Mouse (Mus musculus) 3T3-L1 (cell line): Measurements from ENCODE around the gene Large2.
"Not testable (repeated sequence)": the region's sequence is repeated elsewhere in the genome, so short reads cannot be mapped to it uniquely, and the experiment has no call there.

Source experiments
- DNase-seq: peaks from one replicate; pipeline ENCODE4 v3.0.0-alpha.2; 2015; ENCODE audit warnings: low read depth, low spot score

Gene Large2

DNA sequence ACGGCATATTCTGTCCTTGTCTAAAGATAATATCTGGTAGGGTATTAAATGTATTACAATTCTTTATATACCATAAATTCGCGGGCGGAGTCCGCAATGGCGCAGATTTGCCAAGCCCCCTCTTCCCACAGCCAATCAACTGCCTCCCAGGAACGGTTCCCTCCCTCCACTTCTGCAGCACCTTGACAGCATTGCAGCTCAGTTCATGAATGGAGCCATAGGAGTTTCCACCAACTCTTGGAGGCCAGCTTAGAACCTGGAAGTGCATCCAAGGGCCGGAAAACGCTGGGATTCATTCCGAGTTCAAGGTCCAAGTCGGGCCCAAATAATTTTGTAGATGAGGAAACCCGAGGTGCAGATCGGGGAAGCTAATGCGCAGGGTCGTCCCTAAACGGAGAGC, at the start of gene Large2, which contains the start of gene Pex16:
Gene Large2 (minus strand): TSS at position 356 of the 400 bp plus-strand sequence.
Gene Pex16 (plus strand): TSS at position 163 of the 400 bp plus-strand sequence.
- DNase-seq = peak; percentile 81

DNA sequence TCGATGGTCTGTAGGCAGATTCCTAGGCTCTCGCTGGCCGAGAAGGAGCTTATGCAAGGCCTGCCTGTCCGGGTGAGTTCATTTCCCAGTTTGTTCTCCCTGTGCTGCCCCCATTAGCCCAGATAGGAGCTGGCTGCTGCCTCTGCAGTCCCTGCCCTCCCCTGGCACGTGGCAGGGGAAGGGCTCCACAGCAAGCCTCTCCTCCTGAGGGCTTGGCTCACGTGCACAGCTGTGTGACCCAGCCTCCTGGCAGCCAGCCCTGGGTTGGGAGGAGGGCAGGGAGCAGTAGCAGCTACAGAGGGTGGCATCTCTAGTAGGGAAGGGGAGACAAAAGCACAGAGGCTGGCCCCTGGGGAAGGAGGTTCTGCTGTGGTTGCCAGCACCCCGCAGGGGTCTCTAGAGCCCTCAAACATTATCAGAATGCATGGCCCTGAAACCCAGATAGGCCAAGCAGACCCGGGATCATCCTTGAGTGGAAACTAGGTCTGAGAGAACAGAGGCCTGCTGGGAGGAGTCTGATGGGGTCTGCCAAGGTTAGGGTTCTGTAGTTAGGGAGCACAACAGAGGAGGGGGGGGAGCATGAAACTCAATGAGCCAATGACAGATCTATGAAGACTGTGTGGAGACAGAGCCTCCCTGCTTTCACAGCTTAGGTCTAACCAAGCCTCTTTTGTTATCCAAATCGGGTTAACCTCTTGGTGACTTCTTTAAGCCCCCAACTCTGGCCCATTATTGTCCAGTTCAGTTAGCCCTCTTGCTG, 49.2 kb upstream of the Large2 start:
- peak; percentile 57 for DNase-seq

DNA sequence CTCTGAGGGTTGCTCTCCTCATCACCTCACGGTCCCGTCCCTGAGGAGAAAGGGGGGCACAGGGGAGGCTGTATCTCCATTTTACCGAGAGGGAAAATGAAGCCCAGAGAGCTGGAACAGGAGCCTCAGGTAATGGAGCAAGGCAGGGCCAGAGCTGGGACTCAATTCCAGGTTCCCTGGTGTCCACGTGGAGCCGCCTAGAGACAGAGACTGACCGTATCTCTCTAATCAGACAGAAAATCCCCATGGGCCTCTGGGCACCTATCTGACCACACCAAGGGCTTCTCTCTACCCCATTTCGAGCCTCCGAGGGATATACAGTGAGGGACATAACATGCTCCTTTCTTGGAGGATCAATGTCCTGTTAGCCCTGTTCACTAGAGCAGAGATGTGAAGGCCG, 48.5 kb upstream of the Large2 start:
- DNase-seq = no peak

DNA sequence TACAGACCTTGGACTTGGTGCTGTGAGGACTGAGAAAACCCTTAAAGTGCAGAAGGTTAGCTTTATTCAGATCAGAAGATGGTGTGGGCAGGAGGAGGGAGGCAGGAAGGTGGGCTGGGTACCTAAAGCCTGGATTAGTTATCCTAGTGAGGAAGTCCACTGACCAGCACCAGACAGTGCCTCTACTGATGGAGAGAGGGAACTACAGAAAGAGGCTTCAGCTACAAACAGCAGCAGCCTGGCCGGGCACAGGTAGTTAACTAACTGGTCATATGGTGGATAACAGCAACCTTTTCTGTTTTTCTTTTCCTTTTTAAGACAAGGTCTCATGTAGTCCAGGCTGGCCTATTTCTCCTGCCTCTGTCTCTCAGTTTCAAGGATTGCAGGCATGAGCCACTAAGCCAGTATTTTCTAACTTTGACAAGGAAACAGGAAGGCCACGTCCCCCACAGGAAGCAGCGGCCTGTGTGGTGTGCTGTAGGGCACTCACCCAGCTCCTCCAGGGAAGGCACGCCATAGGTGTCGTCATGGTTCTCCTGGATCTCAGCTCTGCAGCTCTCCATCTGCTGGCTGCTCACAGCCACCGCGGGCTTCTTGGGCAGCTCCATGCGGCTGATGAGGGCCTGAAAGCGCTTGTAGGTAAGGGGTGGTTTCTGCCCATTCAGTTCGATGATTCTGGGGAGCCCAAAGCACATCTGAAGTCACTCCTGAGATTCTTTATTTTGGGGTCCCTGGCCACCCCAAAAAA, 47.9 kb upstream of the Large2 start:
- DNase-seq = peak; percentile 45

DNA sequence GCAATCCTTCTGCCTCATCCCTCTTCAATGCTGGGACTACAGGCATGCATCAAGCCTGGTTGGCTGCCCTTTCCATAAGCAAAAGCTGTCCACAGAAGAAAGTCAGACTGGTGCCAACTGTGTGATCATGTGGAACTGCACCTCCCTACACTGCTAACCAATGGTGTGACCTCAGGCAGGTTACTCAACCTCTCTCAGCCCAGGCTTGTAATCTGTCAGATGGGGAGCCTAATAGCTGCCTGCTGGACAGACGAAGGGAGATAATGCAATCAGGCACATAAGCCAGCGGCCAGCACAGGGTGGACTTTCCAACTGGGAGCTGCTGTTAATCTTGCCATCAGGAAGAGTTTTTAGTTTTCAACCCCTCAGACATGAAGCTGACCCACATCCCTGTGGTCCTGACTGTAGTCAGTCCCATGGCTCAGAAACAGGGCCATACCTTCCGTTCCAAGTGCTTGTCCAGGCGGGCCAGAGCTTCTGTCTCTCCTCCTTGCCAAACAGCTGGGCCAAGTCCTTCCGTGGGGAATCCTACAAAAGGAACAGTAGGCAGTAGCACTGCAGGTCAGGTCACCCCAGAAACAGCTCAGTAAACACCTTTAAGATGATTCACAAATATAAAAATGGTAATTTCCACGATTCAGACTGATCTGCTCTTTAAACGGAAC, 47.2 kb upstream of the Large2 start:
- DNase-seq = no peak

DNA sequence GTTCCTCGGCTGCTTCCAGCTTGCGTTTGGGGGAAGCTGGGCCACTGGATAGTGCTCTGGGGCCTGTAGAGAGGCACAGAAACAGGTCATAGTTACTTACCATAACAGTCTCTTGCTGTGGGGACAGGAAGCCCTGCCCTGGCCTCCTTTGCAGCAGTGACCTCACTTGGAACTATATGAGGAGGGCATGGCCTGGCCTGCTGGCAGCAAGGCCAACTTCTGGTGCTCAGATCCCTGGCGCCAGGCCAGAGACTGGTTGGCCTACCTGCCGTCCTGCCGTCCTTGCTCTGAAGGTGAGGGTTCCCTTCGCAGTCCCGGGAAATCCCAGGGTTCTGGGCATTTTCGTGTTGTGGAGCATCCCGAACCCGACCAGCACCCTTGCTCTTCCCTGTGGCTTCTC, 37.0 kb upstream of the Large2 start:
- DNase-seq = no peak

DNA sequence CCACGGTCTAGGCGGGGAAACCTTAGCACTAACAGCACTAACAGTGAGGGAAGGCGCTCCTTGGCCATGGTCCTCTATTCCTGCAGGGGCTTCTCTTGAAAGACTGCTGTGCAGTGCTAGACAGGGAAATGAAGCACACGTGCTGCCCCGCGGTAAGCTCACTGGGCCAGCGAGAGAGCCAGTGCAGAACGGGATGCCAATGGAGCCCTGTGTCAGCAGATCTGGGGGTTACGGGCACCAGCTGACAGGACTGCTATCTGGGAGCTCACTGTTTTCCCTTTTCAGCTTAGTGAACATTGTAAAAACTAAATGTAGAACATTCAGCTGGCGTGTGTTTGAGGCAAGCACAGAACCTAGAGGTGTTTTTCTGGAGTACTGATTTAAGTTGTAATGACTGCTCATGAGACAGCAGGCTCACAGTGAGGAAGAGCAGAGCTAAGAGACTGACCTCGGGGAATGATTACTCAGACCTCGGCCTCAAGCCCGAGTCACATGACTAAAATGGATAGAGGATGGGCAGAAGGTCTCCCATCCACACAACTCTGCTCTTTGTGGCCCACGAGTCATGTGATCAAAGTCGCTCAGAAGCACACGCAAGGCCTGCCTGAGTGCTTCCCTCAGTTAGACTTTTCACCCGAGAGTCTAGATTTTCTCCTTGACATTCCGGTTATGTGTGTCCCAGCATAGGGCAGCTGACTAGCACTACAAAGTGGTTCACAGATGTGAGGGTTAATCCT, 33.8 kb upstream of the Large2 start:
- no peak for DNase-seq

DNA sequence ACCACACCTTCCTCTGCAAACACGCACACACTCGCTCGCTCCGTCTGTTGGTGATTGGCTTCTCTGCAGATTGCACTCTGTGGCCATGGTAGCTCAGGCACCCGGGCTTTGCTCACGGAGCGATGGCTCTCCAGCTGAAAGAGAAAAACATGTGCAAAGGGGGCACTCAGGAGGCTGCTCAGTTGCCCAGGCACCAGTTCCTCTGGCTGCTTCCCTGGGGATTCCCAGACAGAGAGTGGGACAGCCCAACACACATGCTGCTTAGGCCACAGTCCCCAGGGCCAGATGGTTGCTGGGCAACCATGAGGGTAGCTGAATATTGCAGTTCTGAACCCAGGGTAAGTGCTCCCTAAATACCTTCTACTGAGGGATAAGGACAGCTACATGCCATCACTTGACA, 31.0 kb upstream of the Large2 start:
- DNase-seq = no peak

DNA sequence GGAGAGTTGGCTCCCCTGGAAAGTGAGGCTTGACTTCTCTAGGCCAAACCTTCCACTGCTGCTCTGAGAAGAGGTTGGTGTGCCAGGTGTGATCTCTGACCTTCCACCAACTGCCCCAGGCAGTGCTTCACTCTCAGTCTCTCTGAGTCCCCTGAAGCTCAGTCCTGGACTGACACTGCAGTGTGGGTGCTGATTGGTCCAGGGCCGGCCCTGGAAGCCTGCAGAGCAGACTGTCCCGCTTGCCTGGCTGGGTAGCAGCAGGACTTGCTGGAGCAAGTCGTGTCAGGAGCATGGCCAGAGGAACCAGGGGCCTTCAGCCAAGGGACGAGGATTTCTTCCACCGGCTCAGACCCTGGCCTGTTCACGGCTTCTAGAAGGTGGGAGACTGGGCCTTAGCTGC, 30.1 kb upstream of the Large2 start:
- no peak for DNase-seq

DNA sequence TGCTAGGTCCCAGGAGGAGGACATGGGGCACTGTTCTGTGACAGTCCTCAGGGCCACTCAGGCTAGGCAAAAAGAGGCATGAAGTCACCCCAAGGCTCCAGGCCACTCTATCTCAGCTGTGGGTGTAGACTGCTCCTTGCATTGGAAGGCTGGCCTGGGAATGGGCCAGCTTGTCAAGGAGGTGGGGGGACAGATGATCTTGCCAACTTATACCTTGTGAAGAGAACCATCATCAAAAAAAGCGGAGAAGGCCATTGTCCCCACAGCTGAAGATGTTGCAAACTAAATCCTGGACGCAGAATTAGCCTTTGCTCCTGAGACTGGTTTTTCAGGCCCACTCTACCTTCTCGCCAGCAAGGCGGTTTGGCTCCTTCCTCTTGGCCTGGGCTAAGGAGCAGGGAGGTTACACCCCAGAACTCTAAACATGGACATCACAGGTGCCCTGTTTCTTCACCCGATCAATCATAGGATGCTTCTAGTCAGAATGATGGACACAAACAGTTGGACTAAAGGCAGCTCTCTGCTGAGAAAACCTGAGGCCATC, 29.2 kb upstream of the Large2 start:
- no peak for DNase-seq

DNA sequence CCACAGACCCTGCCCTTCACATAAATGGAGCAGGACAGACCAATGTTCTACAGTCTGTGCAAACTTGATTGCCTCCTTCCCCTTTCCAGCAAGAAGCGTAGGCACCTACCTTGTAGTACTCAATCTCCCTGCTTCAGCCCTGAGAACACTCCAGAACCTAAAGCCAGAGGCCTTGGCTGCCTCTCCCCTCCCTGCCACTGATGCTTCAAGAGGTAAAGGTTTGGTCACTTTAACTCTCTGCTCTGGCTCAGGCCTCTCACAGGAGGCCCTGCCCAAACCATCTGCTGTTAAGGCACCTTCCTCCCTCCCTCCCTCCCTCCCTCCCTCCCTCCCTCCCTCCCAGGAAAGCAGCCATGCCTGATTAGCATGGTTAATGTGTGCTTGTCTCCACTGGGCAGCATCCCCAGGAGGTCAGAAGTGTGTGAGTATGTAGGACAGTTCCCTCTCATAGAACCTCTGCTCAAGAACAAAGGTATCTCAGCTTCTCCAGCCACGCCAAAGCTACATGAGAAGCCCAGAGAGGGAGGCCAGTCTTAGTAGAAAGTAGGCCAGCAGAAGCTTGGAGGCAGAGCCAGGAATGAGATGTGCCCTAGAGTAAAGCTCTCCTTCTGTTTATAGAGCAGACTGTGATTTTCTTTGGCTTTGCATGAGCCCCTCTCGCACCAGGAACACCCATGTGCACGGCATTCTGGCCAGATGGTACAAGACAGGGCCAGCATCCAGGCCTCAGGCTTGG, 28.1 kb upstream of the Large2 start:
- DNase-seq = no peak

DNA sequence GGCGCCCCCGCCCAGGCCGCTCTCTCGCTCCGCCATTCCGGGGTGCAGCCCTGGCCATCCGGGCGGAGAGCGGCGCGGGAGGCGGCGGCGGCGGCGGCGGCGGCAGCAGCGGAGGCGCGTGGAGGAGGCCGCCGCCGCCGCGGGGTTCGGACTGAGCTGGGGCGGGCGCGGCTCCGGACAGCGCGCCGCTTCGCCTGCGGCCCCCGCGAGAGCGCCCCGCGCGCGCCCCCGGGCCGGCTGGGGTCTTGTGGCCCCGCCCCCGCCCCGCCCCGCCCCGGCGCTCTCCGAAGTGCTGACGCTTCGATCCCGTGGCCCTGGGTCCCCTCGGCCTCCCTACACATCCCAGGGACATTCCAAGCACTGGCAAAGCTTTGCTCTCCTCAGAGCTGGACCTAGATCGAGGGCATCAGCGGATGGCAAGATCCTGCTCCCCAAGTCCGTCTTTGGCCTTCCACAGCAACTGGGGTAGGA, 26.5 kb upstream of the Large2 start, which contains the start of gene Mapk8ip1:
Gene Mapk8ip1 (minus strand): TSS at position 173 of the 471 bp plus-strand sequence.
- DNase-seq = no peak

DNA sequence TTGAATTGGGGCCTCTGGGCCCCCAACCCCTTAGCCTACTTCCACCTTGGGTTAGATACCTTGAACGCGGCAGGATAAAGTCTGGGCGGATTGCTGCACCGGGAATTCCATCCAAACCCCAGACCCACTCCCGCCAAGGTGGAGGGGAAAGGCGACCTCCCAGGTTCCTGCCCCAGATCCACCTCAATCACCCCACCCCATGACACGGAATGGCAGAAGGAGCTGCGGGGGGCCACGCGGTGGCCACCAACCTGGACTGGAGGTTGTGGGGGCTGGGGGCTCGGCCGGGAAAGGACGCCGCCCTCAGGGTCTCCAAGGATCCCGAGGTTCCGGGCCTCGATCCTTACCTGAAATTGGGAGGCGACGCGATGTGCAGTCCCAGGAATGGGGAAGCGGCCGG, 26.0 kb upstream of the Large2 start:
- DNase-seq = no peak

DNA sequence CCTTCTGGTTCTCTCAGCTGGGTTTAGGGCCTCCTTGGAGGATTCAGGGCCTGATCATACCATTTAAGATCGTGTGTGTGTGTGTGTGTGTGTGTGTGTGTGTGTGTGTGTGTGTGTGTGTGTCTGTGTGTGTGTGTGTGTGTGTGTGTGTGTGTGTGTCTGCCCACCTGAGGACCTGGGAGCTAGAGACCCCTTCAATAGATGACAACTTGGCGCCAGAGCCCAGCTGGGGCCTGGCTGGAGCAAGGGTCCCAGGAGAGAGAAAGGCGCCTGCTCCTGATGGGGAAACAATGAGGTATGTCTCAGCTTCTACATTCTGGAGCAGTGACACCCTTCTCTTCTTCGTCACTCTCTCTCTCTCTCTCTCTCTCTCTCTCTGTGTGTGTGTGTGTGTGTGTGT, 25.2 kb upstream of the Large2 start:
- not testable (repeated sequence) for DNase-seq

DNA sequence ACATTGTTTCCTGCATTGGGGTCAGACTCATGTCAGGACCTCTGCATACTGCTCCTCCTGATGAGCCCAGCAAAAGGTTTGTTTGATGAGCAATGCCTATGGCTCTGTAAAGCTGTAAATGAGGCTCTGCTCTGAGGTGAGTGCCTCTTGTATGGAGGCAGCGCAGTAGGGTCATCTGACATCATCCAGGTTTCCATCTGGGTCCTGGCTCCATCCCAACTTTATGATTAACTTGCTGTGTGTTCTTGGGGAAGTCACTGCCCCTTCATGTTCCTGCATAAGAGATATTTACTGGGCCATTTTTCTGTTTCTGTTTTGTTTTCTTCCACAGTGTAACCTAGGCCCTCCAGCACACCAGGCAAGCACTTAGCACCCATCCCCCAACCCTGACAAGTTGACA, 22.8 kb upstream of the Large2 start:
- DNase-seq = no peak

DNA sequence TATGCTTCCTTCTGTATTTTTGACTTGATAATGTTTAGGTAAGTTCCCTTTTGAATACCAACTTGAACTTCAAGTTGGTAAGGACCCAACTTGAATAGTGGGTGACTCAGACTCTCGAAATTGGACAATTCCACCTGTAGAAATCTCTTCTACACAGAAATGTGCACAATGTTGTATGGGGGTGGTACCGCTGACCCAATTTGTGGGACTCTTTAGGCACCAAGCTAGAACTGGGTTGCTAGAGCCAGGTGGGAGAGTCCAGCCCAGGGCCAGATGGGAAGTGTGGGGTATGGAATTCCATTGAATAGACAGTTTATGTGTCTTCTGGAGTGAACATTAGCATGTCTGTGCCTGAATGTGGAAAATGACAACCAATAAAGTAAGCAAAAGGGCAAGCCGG, 20.9 kb upstream of the Large2 start:
- DNase-seq = no peak

DNA sequence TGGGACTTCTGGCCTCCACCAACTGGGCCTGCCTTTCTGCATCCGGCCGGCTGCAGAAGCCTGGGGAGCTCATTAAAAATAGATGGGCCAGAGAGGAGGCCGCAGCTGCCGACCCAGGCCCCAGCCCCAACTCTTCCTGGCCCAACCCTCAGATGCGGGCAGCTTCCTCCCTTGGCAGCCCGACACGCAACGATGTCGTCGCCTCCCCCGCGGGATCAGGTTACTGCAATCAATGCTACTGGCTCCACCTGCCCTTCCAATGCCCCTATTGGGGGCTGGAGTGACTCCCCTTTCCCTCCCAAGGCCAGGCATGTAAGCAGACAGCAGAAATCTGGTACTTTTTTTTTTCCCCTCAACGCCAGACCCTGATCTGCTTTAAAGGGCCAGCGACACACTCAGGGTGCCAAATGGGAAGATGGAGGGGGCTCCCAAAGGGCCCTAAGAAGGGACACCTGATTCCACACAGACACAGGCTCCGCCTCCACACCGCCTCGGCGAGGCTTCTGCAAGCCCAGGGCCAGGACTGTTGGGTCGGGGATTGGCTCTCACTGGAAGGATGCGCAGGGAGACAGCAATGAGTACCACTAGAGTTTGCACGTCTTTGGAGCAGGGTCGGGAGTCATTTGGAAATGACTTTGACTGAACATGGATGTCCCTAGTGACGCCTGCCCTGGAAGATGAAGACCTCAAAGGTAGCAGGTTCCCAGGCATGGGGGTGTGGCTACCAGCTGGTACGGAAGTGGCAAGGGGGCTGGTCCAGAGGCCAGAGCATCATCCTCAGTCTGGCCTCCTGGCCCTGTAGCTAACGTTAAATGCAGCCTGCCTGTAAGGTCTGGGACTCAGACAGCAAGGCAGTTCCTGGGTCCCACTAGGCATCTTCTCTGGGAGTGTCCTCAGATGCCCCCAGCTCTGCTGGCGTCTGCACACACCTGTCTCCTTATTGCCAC, 17.9 kb upstream of the Large2 start:
- no peak for DNase-seq

DNA sequence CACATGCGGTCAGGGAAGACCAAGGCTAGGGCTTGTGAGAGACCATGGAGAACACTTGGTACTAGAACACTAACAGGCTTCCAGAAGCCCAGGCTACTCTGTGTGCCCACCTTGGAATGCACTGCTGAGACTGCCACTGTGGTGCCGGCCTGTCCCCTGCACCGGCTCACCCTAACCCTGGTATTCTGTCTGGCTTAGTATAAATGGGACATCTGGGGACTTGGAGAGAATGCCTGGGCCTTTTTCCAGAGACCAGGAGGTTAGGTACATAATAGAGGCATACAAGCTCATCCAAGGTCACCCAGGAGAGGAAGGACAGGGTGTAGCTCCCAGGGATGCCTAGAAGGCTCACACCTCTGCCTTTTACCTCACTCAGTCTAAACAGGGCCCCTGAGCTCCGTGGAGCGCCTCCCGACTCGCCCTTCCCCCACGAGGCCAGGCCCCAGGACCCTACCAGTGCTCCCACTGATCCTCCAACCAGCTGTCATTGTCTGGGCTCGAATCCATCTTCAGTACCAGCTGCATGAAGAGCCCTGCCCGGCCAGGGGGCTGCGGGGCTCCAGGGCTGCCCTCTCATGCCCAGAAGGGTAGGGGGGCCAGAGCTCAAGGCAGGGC, 17.1 kb upstream of the Large2 start:
- no peak for DNase-seq

DNA sequence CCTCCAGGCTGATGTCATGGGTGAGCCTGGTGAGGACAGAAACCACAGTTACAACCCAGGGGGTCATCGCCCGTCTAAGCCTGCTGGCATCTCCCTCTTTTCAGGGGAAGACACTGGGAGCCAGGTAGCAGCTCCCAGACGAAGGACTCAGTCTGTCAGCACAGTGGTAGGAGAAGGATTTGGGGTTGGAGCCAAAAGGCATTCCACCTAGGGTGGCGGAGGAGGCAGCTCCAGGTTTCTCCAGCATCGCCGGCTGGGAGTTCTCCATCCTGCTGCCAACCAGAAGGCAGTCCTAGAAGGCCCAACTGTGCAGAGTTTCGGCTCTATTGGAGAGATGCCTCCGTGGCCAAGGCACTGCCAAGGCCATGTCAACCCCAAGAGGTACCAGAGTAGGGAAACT, 16.4 kb upstream of the Large2 start:
- DNase-seq = no peak
